Mouse (Mus musculus) heart, adult 2 months (tissue): ENCODE data around the gene Duxf3.

Experiments
- CTCF ChIP-seq: fragments of 200-600 bp; IDR thresholded peaks from 2 replicates; pipeline ENCODE4 v1.8.1; 2022; ENCODE audit warnings: antibody characterized with exemption, mild to moderate bottlenecking, moderate library complexity
- EP300 ChIP-seq: fragments of 200-500 bp; IDR thresholded peaks from 2 replicates; pipeline ENCODE4 v1.6.1; 2011; ENCODE audit warnings: low read depth, low read length, control low read depth; ENCODE audit not compliant: insufficient read depth
- POLR2A ChIP-seq: fragments of 200-500 bp; IDR thresholded peaks from 2 replicates; pipeline ENCODE4 v1.6.1; 2011; ENCODE audit warnings: mild to moderate bottlenecking, low read depth, low read length, control low read depth; ENCODE audit not compliant: insufficient read depth

- TF ChIP-seq CTCF = no peak
- no peak for TF ChIP-seq POLR2A
- no peak for TF ChIP-seq EP300
These were observed 26.5 kb downstream of the Duxf3 start for GRCm38 (mm10) chr10:58205986-58206385.
